Mouse (Mus musculus): ENCODE data around the gene Tbx4.

- no peak for TF ChIP-seq CTCF (IDR thresholded peaks at IDR 0.05; ENCODE audit: low read depth, low read length)
- TF ChIP-seq GATA1 (IDR thresholded peaks at IDR 0.05; ENCODE audit: borderline replicate concordance, low read length): no peak
These were observed 6.5 kb downstream of the Tbx4 start for GRCm38 (mm10) chr11:85892771-85893170.

Data from G1E (cell line).